Mouse (Mus musculus) lung, adult 2 months (tissue): ENCODE measurements around the gene Cdkn2aipnl. TPM values are rescaled to one million over a fixed set of nuclear protein-coding genes. Genes with fewer than 3 reads are reported as not detected.
A peak's percentile ranks its signal among the peaks of the same experiment; 100 is the strongest.

Experiments
- DNase-seq: peaks from one replicate; pipeline ENCODE4 v3.0.0; 2022
- H3K4me1 ChIP-seq: fragments of 200-500 bp; 2 replicates; pipeline ENCODE4 v1.6.1; 2011; ENCODE audit warnings: low read length; ENCODE audit not compliant: control insufficient read depth, insufficient read depth
- H3K4me3 ChIP-seq: fragments of 200-500 bp; replicated peaks from 2 replicates; pipeline ENCODE3; 2011; ENCODE audit warnings: low read depth, mild to moderate bottlenecking, control low read depth, low read length; ENCODE audit errors: extremely low read depth
- CTCF ChIP-seq: fragments of 200-500 bp; IDR thresholded peaks from 2 replicates; pipeline ENCODE4 v1.5.1; 2011; ENCODE audit warnings: mild to moderate bottlenecking, low read length, control low read depth; ENCODE audit not compliant: insufficient read depth
- POLR2A ChIP-seq: fragments of 200-500 bp; IDR thresholded peaks from 2 replicates; pipeline ENCODE4 v1.6.1; 2011; ENCODE audit warnings: low read depth, mild to moderate bottlenecking, control low read depth, low read length, borderline replicate concordance; ENCODE audit errors: extremely low read depth
- WGBS: fragments of 180-500 bp; shearing (Covaris S2); methylation state at CpG from one replicate; pipeline ENCODE4 v1.1.7; 2018; 5-methylcytosine and 5-hydroxymethylcytosine counted together
- polyA plus RNA-seq: library from polyadenylated mRNA; depleted of rRNA; stranded (reverse); fragments of >200 nt; gene quantifications from 2 replicates; pipeline ENCODE4 v1.2.3, GENCODE M21; 2012

The Cdkn2aipnl gene
- polyA plus RNA-seq, 1 experiment: 19.7 TPM

GRCm38 (mm10) chr11:51931790-51932189 lies 35.7 kb upstream of the Cdkn2aipnl start:
- H3K4me3 ChIP-seq: no peak overlapping the region
- DNase-seq: no peak
- H3K4me1 ChIP-seq: no peaks in the 10 kb centered on the region
- TF ChIP-seq CTCF (no peak), POLR2A (no peak)
- 56% methylated on average over 9 of the region's 9 CpGs for WGBS

GRCm38 (mm10) chr11:51934230-51934629 lies 33.2 kb upstream of the Cdkn2aipnl start:
- WGBS: 87% methylated on average over 3 of the region's 3 CpGs
- Histone ChIP-seq H3K4me1 (peaks cover 7% of the 10 kb centered on the region), H3K4me3 (no peak overlapping the region)
- no peak for TF ChIP-seq POLR2A
- no peak for TF ChIP-seq CTCF
- DNase-seq: no peak

GRCm38 (mm10) chr11:51935636-51936434 lies 31.6 kb upstream of the Cdkn2aipnl start:
- peaks cover 14% of the 10 kb centered on the region for H3K4me1 ChIP-seq
- 50% methylated on average over 5 of the region's 5 CpGs for WGBS
- no peak for DNase-seq
- TF ChIP-seq CTCF: 0 out of 2 replicates have a peak, but pooled peaks have one; percentile 8
- no peak for TF ChIP-seq POLR2A
- H3K4me3 ChIP-seq: no peak overlapping the region

- TF ChIP-seq POLR2A (no peak), CTCF (no peak)
- H3K4me3 ChIP-seq: no peak overlapping the region
- DNase-seq: no peak
- H3K4me1 ChIP-seq: peaks cover 15% of the 10 kb centered on the region
- 82% methylated on average over 6 of the region's 6 CpGs for WGBS
These were observed 30.1 kb upstream of the Cdkn2aipnl start for GRCm38 (mm10) chr11:51937361-51937781.

GRCm38 (mm10) chr11:51938817-51939589 lies 28.5 kb upstream of the Cdkn2aipnl start:
- no peak for DNase-seq
- peaks cover 15% of the 10 kb centered on the region for H3K4me1 ChIP-seq
- no peak for TF ChIP-seq CTCF
- TF ChIP-seq POLR2A: no peak
- H3K4me3 ChIP-seq: no peak overlapping the region
- WGBS: 64% methylated on average over 12 of the region's 12 CpGs

GRCm38 (mm10) chr11:51939590-51939955 lies 27.9 kb upstream of the Cdkn2aipnl start:
- no peak for DNase-seq
- 45% methylated on average over 8 of the region's 8 CpGs for WGBS
- no peak overlapping the region for H3K4me3 ChIP-seq
- TF ChIP-seq CTCF: no peak
- no peak for TF ChIP-seq POLR2A
- H3K4me1 ChIP-seq: peaks cover 15% of the 10 kb centered on the region

GRCm38 (mm10) chr11:51940511-51940955 lies 26.9 kb upstream of the Cdkn2aipnl start:
- H3K4me3 ChIP-seq: no peak overlapping the region
- peaks cover 15% of the 10 kb centered on the region for H3K4me1 ChIP-seq
- TF ChIP-seq POLR2A: no peak; the same call in 1 of the 2 replicates
- TF ChIP-seq CTCF: no peak
- 16% methylated on average over 13 of the region's 13 CpGs for WGBS
- DNase-seq: peak; percentile 53

GRCm38 (mm10) chr11:51942602-51943499 lies 24.6 kb upstream of the Cdkn2aipnl start:
- TF ChIP-seq CTCF (no peak), POLR2A (no peak)
- Histone ChIP-seq H3K4me3 (no peak overlapping the region), H3K4me1 (peaks cover 15% of the 10 kb centered on the region)
- DNase-seq: no peak
- WGBS: 69% methylated on average over 15 of the region's 15 CpGs

GRCm38 (mm10) chr11:51943500-51943841 lies 24.0 kb upstream of the Cdkn2aipnl start:
- H3K4me3 ChIP-seq: no peak overlapping the region
- peaks cover 14% of the 10 kb centered on the region for H3K4me1 ChIP-seq
- WGBS: 65% methylated on average over 6 of the region's 6 CpGs
- DNase-seq: no peak
- TF ChIP-seq CTCF (no peak), POLR2A (no peak)

- H3K4me3 ChIP-seq: no peak overlapping the region
- H3K4me1 ChIP-seq: peaks cover 10% of the 10 kb centered on the region
- TF ChIP-seq CTCF (no peak), POLR2A (no peak)
- no peak for DNase-seq
- WGBS: 94% methylated on average over 3 of the region's 3 CpGs
These were observed 23.2 kb upstream of the Cdkn2aipnl start for GRCm38 (mm10) chr11:51944239-51944638.
